Mouse (Mus musculus) neutrophil, adult 5-6 weeks (primary cell): Measurements from ENCODE around the gene Chrm3. TPM values are rescaled to one million over a fixed set of nuclear protein-coding genes. Genes with fewer than 3 reads are reported as not detected.
"Not testable (repeated sequence)": the region's sequence is repeated elsewhere in the genome, so short reads cannot be mapped to it uniquely, and the experiment has no call there.

Experiments
- ATAC-seq: fragments of 151-379, 151-347 bp; 2 replicates; pipeline ENCODE4 v1.8.0; 2017; ENCODE audit warnings: mild to moderate bottlenecking, moderate TSS enrichment; ENCODE audit not compliant: insufficient number of reproducible peaks, poor library complexity, low FRiP score, severe bottlenecking; ENCODE audit errors: extremely low read depth
- total RNA-seq: library from RNA; stranded (forward); fragments of 200-1000 nt; gene quantifications from 2 replicates; pipeline ENCODE4 v1.2.3, GENCODE M21; 2017

The Chrm3 gene
- total RNA-seq: 34.7 and 38.8 TPM in 2 replicates

DNA sequence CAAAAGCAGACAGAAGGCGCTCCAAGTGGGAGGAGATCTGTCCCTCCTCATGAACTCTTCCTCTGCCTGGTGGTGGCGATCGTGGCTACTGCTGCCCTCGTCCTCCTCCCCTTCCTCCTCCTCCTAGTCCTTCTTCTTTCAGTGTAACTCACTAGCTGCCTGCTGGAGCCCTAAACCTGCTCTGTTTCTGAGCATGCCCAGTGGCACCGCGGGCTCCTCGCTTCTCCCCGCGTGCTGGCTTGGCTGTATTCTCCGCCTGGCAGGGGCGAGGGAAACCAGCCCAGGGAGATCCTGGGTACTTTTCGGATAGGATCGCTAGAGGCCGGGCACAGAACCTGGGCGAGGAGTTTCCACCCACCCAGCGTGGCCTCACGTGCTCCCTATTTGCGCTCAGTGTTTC lies at the start of gene Chrm3:
TSS of gene Chrm3 (minus strand) at position 71 of the 400 bp plus-strand sequence.
- ATAC-seq: no peak

DNA sequence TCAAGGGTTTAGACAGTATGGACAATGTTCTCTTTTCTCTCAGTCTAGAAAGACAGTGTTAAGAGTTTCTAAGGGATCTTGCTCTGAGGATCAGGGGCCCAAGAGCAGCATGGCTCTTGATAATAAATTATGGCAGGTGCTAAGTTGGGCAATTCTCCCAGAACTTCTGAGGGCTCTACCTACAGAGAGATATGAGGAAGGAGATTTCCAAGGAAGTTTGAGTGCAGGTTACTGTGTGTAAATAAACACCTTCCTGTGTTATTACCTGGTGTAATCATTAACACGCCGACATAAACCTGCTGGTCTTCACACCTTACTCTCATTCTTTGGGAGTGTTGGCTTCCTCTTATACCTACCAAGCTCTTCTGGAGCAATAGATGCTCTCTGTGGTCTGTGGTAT lies 33.7 kb upstream of the Chrm3 start:
- ATAC-seq: no peak

GRCm38 (mm10) chr13:10375487-10375886 lies 14.8 kb upstream of the Chrm3 start:
- ATAC-seq: not testable (repeated sequence)

DNA sequence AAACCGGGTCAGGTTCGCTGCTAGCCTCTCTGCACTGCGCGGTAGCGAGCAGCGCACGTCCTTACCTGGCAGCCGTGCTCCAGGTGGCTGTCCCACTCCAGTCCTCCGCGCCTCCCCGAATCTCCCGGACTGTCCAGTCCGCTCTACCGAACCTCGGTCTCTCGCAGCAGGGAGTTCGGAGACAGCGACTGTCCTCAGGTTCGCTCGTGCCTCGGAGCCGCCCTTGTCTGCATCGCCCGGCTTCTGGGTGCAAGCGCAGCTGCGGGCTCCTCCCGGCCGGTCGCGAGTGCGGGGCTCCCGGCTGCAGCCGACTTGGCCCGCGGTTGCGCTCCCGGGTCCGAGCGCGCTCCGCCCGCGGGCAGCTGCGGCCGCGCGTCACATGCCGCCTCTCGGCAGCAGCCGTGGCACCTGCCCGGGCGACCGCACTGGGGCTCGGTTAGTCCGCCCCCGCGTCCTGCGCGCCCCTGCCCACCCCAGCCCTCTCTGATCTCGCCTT lies 400 bp downstream of the Chrm3 start:
- no peak for ATAC-seq

GRCm38 (mm10) chr13:10359516-10360198 lies 990 bp downstream of the Chrm3 start:
- no peak for ATAC-seq

DNA sequence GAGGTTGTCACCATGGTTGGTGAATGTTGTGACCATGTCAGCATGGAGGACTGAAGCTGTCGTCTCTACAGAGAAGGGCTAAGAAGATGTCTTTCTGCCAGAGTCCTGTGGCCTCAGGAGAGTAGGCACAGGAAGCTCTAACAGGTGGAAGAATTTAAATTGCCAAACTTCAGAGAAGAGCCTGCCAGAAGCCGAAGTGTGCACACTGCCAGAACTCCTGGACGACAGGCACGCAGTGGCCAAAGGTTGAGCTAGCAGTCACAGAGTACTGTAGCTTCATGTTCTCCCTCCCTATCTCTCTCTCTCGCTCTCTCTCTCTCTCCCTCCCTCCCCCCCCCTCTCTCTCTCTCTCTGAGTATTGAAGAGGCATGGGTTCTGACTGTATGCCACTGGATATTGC lies 4.9 kb downstream of the Chrm3 start:
- ATAC-seq: no peak

DNA sequence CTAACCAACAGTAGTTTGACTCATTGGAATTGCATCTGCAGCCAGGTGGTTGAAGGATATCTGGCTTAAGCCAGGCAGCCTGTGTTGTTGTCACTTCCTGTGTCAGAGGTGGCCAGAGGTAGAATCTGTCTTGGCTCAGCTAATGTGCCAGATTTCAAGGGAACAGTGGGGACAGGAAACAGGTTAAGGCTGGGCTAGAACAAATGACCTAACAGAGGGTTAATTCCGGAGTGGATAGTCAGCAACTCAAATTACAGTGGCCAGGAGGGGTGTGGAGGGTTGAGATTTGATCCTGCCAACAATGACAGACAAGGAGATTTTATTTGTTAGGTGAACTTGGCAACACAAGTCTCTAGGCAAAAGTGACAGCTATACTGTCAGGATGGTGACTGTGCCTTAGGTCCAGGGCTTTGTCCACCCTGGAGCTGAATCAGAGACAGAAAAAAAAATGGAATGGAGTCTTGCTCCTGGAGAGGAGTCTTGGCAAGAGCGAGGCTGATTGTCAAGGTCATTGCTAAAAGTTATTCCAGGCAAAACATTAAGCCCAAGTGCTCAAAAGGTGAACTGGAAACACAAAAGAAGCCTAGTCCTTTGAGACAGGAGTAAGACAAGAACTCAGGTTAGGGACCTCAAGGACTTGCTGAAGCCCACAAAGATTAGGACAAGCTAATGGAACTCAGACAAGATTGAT lies 5.6 kb downstream of the Chrm3 start:
- no peak for ATAC-seq

DNA sequence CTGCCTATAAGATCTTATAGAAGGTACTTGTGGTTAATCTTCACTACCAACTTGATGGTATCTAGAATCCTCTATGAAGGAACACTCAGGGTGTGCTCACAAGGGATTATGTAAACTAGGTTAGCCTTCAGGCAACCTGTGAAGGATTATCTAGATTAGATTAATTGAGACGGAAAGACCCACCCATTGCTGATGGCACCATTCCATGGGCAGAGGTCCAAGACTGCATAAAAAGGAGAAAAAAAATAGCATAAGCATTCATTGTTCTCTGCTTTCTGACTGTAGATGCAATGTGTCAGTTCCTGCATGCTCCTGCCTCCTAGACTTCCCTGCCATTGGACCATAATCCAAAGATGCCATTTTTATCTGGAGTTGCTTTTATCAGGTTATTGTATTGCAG lies 8.5 kb downstream of the Chrm3 start:
- no peak for ATAC-seq

DNA sequence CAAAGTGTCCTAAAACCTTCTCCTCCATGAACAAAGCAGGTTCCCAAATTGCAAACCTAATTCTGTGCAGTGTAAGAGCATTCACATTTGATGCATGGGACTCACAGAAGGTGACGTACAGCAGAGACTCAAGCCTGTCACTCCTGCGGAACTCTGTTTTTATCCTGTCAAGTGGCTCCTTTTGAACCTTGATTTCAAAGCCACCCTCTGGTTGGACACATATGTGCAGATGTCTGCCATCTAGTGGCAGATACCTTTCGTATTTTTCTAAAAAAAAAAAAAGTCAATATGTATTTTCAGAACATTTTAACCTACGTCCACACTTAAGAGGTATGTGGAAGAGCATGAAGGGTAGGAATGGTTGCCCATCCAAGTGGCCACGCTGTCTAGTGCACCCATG lies 16.3 kb downstream of the Chrm3 start:
- ATAC-seq: 0 out of 2 replicates have a peak, but pooled peaks have one; percentile 44

- ATAC-seq: no peak
Measured at GRCm38 (mm10) chr13:10335558-10335957, 25.1 kb downstream of the Chrm3 start.

- ATAC-seq: no peak
Measured at GRCm38 (mm10) chr13:10332762-10333161, 27.9 kb downstream of the Chrm3 start.

- ATAC-seq: no peak
Measured at GRCm38 (mm10) chr13:10309811-10310210, 50.8 kb downstream of the Chrm3 start.

DNA sequence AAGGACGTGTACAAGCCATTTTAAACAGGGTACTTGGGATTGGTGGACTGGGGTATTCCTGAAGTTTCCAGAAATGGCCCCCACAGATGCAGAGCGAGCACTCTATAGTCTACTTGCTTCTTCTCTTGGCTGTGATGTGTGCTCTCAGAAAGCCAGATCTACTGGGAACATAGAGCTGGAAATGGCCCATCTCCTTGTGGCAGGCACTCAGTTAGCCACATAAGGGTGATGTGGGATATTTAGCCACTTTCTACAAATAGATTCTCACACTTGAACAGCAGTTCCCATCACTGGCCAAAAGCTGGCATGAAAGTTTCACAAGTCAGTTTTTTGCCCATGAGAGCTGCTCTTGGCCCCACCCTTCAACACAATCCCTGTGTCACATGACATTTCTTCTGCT lies 65.5 kb downstream of the Chrm3 start:
- ATAC-seq: no peak

DNA sequence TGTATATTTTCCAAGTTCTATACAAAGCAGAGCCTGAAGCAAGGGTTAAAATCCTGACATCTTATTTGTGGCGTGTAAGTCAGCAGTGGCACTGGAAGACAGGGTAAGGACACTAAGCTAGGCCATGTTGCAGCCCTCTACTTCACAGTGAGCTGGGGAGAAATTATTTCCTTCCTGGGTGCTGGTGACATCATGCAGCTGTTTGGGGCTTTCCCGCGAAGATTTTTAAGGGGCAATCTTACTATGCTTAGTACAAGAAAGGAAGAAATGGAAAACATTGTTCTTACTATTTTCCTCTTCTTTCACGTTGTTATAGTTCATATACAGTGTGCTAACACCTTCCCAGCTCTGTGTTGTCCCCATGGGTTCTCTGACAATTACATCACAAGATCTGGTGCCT lies 76.3 kb downstream of the Chrm3 start:
- ATAC-seq: no peak

- ATAC-seq: no peak
Measured at GRCm38 (mm10) chr13:10274907-10275306, 85.7 kb downstream of the Chrm3 start.

GRCm38 (mm10) chr13:10263784-10264183 lies 96.9 kb downstream of the Chrm3 start:
- no peak for ATAC-seq

DNA sequence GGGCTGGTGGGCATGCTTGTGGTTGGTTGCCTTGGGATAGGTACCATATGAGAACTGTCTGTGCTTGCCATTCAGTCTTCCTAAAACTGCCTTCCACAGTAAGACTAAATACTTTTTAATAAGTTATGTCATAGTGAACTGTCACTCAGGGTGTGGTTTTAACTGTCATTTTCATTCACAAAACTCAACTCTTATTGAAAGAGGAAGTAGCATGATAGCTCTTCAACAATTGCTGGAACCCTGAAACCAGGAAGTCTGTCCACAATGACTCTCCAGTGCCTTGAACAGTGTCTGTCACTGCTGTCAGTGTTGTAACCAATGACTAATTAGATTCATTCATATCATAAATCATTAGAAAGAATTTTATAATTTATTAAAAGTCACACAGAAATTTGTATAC lies 107.6 kb downstream of the Chrm3 start:
- ATAC-seq: peak; percentile 92

- no peak for ATAC-seq
Measured at GRCm38 (mm10) chr13:10251499-10252179, 109.0 kb downstream of the Chrm3 start.

DNA sequence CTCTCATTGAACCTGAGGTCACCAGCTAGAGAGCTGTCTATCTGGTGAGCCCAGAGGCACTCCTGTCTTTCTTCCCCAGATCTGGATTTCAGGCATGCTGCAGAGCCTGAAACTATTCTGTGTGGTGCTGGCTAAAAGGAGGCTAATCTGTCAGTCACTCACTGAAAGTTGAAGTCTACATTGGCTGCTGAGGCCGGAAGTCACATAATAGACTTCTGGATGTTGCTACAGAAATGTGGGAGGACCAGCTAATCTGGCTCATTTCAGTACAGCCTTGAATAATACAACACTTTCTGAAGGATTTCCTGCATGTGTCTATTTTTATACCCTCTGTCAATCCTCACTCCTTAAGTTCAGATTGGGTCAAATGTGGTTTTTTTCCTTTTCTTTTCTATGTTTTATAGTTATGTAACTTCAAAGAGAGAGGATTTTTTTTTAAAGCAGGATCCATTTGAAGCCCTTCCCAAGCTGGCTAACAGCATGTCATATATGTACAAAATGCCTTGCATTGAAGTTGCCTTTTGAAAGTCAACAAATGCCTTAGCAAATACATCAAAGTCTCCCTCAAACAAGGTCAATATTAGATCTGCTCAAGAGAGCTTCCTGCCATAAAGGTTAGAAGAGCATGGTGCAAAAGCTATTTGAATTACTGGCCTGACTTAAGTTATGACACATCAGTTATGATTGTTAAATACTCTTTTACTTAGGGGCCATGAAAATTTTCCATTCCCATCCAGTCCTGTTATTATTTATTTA lies 116.2 kb downstream of the Chrm3 start:
- no peak for ATAC-seq
